Mouse (Mus musculus) layer of hippocampus, postnatal 25 days (tissue): Measurements from ENCODE around the gene Rac3. TPM values are rescaled to one million over a fixed set of nuclear protein-coding genes. Genes with fewer than 3 reads are reported as not detected.

Experiments used
- DNase-seq, 2 experiments: peaks; one replicate each; pipeline ENCODE4 v3.0.0; 2022; ENCODE audit warnings: mixed read lengths in 2 of 2, low spot score in 1 of 2; ENCODE audit errors: extremely low spot score in 1 of 2
- total RNA-seq, 2 experiments: library from RNA; stranded (reverse); gene quantifications; 2 replicates each; pipeline ENCODE4 v1.2.3; 2021

The Rac3 gene
- total RNA-seq, 2 experiments from 2014 or later, result 33.7 to 46.8 TPM

DNA sequence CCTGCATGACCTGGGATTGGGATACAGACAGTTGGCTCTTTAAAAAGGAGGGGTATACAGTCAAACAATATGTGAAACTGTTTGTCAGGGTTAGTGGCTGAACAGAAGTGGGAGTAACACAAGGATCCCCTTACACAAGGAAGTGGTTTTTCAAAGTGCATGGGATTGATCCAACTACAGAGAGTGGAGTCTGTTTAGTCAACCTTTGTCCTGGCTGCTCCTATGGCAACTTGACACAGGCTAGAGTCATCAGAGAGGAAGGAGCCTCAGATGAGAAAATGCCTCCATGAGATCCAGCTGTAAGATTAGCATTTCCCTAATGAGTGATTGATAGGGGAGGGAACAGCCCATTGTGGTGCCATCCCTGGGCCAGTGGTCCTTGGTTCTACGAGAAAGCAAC lies 46.9 kb downstream of the Rac3 start:
- no peak for DNase-seq

DNA sequence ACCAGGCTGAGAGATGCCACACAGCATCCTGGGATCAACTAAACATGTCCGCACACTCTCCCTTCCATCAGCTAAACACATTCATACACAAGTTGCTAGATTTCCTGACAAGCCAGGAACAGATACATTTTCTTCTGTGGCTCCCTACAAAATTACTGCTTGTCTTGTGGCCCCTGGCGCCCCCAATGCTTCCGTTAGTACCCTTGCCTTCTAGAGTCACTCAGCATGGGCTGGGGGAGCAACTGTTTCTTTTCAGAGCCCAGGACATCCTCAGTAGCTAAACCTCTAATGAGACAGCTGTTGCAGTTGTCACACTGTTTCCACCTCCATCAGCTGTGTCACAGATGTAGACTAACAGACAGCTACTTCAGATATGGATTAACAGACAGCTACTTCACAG lies 51.5 kb downstream of the Rac3 start:
- DNase-seq, result no peak

Other genes with a start within 250 kb of the Rac3 start
- gene Mrpl12, start 236.9 kb upstream of the Rac3 start, total RNA-seq, result 10 to 100 TPM; 60.9 to 72.0 TPM
- gene Slc25a10, start 229.6 kb upstream of the Rac3 start, total RNA-seq, result 10 to 100 TPM; 18.1 to 22.4 TPM
- under 1 TPM; 0.15 to 0.19 TPM for gene Gcgr, start 190.8 kb upstream of the Rac3 start, total RNA-seq
- 10 to 100 TPM; 86.1 to 86.5 TPM for gene Mcrip1, start 171.7 kb upstream of the Rac3 start, total RNA-seq
- gene Ppp1r27, start 170.3 kb upstream of the Rac3 start, total RNA-seq, result not detected
- 100 to 1,000 TPM; 127 to 136 TPM for gene P4hb, start 148.2 kb upstream of the Rac3 start, total RNA-seq
- 100 to 1,000 TPM; 306 to 324 TPM for gene Arhgdia, start 139.8 kb upstream of the Rac3 start, total RNA-seq
- gene Alyref, start 123.1 kb upstream of the Rac3 start, total RNA-seq, result 10 to 100 TPM; 61.7 to 67.4 TPM
- gene Anapc11, start 123.0 kb upstream of the Rac3 start, total RNA-seq, result 100 to 1,000 TPM in 1 of 2 experiments, 10 to 100 TPM in 1; 87.2 to 109 TPM
- gene Npb, start 113.0 kb upstream of the Rac3 start, total RNA-seq, result 1 to 10 TPM; 2.1 to 2.9 TPM
- gene Pcyt2, start 103.5 kb upstream of the Rac3 start, total RNA-seq, result 100 to 1,000 TPM; 133 to 162 TPM
- 10 to 100 TPM; 36.1 to 42.4 TPM for gene Sirt7, start 96.2 kb upstream of the Rac3 start, total RNA-seq
- gene Mafg, start 87.9 kb upstream of the Rac3 start, total RNA-seq, result 10 to 100 TPM; 68.9 to 83.2 TPM
- 1 to 10 TPM; 4.3 to 4.9 TPM for gene Pycr1, start 77.7 kb upstream of the Rac3 start, total RNA-seq
- 1 to 10 TPM; 2.5 to 3.5 TPM for gene Myadml2, start 73.3 kb upstream of the Rac3 start, total RNA-seq
- 1 to 10 TPM; 4.5 to 8.2 TPM for gene Notum, start 60.3 kb upstream of the Rac3 start, total RNA-seq
- gene Aspscr1, start 48.5 kb upstream of the Rac3 start, total RNA-seq, result 10 to 100 TPM; 50.0 to 55.7 TPM
- 10 to 100 TPM; 20.1 to 21.9 TPM for gene Cenpx, start 7.7 kb upstream of the Rac3 start, total RNA-seq
- gene Lrrc45, start 7.5 kb upstream of the Rac3 start, total RNA-seq, result 10 to 100 TPM; 47.0 to 65.2 TPM
- 10 to 100 TPM; 12.4 to 12.9 TPM for gene Dcxr, start 5.8 kb downstream of the Rac3 start, total RNA-seq
- 1 to 10 TPM; 1.5 to 1.6 TPM for gene Cbr2, start 10.6 kb downstream of the Rac3 start, total RNA-seq
- 10 to 100 TPM; 19.9 to 22.8 TPM for gene Hmga1b, start 41.3 kb downstream of the Rac3 start, total RNA-seq
- 10 to 100 TPM; 68.8 to 74.1 TPM for gene Rfng, start 62.7 kb downstream of the Rac3 start, total RNA-seq
- 100 to 1,000 TPM; 147 to 153 TPM for gene Gps1, start 62.8 kb downstream of the Rac3 start, total RNA-seq
- 10 to 100 TPM; 45.7 to 50.0 TPM for gene Dus1l, start 74.9 kb downstream of the Rac3 start, total RNA-seq
- 100 to 1,000 TPM; 191 to 198 TPM for gene Fasn, start 103.1 kb downstream of the Rac3 start, total RNA-seq
- 1 to 10 TPM; 4.8 to 8.0 TPM for gene Ccdc57, start 211.4 kb downstream of the Rac3 start, total RNA-seq
- 1 to 10 TPM; 2.0 to 2.2 TPM for gene Slc16a3, start 227.0 kb downstream of the Rac3 start, total RNA-seq